Comparison of ENCODE assay signal across 8 mouse cellular contexts in the genomic region with DNA sequence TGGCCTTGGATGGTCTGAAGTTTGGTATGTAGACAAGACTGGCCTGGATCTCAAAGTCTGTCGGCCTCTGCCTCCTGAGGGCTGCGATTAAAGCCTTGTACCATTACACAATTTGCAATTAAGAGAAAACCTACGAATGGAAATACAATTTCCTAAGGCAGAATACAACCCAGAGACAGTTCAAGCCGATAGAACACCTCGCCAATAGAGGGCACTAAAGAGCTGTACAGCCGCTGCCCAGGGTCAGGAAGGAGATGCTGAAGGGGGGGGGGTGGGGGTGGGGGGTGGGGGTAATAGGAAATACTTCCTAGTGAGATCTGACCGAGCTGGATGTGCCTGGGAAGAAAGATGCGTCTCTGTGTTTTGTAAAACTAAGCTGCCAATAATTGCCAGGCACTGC. TPM values are rescaled to one million over a fixed set of nuclear protein-coding genes. Genes with fewer than 3 reads are reported as not detected.
DNase-seq lines count a peak whose midpoint lies in the region; ATAC-seq and TF ChIP-seq lines count a peak whose summit lies in the region.

No protein-coding gene starts in this region.

- H3K36me3 ChIP-seq in heart, adult 2 months (ENCODE audit: control insufficient read depth, insufficient read depth, low read length): peaks cover 3% of the 10 kb centered on the region
- peaks cover 11% of the 10 kb centered on the region for H3K36me3 ChIP-seq in heart, embryonic 11.5 days (ENCODE audit: control insufficient read depth, insufficient read depth, low read length)
- H3K36me3 ChIP-seq in macrophage (ENCODE audit: inconsistent target): peaks cover 23% of the 10 kb centered on the region; the same call in 1 of the 2 replicates
- H3K36me3 ChIP-seq in splenic B cell, adult 2 months (ENCODE audit: control insufficient read depth, insufficient read depth, low read length, poor library complexity, severe bottlenecking): 0 out of 2 replicates have a peak, but pooled peaks cover 2% of the 10 kb centered on the region

- no peak for TF ChIP-seq EP300 in heart, adult 2 months (IDR thresholded peaks at IDR 0.05; ENCODE audit: insufficient read depth, low read depth, low read length)

- 11% methylated on average over 8 of the region's 8 CpGs for WGBS in heart, adult 2 months
- 22% methylated on average over 8 of the region's 8 CpGs for whole genome bisulfite sequencing in heart, embryonic 11.5 days (ENCODE audit: insufficient replicate concordance)
- WGBS in macrophage (ENCODE audit: missing documents): 20% methylated on average over 8 of the region's 8 CpGs

- TF ChIP-seq POLR2A in heart, adult 2 months (IDR thresholded peaks at IDR 0.05; ENCODE audit: insufficient read depth, low read depth, low read length): no peak

- no peaks in the 10 kb centered on the region for H3K4me1 ChIP-seq in heart, adult 2 months (ENCODE audit: control insufficient read depth, insufficient read depth, low read length)
- H3K4me1 ChIP-seq in heart, embryonic 11.5 days (ENCODE audit: control insufficient read depth, insufficient read depth, low read length): no peaks in the 10 kb centered on the region

- intact Hi-C loops in heart, adult 2 months (cut with DNase I): loop anchor here (1.0 to 5.0 kb wide), 3 partner anchors 56 to 280 kb away; partner anchors contain the start of genes Clip1 and Denr

- peak; percentile 57 to 70 for DNase-seq in heart, adult 2 months
- DNase-seq in brain, adult 2 months (ENCODE audit: low read depth, low spot score): peak; percentile 85
- peak; percentile 80 for DNase-seq in gastrocnemius, adult 18-20 months (ENCODE audit: low spot score)
- DNase-seq in kidney, postnatal 14 days: peak; percentile 79
- peak; percentile 84 for DNase-seq in splenic B cell, adult 2 months (ENCODE audit: low read depth, low spot score)

- no peak overlapping the region for H3K4me2 ChIP-seq in heart, embryonic 11.5 days

- no peak overlapping the region for H3K27ac ChIP-seq in heart, adult 2 months
- no peak overlapping the region for H3K27ac ChIP-seq in heart, embryonic 11.5 days (ENCODE audit: low read depth, low read length)
- peak overlapping the region; percentile 84 for H3K27ac ChIP-seq in macrophage

- peak; percentile 68 for TF ChIP-seq CTCF in heart, adult 2 months (IDR thresholded peaks at IDR 0.05)

- no peak for ATAC-seq in heart, embryonic 11.5 days (replicated peaks; ENCODE audit: insufficient number of reproducible peaks, low FRiP score, low TSS enrichment)
- peak; percentile 51 for ATAC-seq in CD4-positive, CD25-positive, alpha-beta regulatory T cell, adult 4 months

- H3K9ac ChIP-seq in heart, adult 2 months (ENCODE audit: low read depth, low read length): no peak overlapping the region
- H3K9ac ChIP-seq in heart, embryonic 11.5 days (ENCODE audit: low read depth, low read length): no peak overlapping the region

- no peaks in the 10 kb centered on the region for H3K9me3 ChIP-seq in heart, embryonic 11.5 days (replicated peaks; ENCODE audit: control insufficient read depth, low read length)

- H3K79me2 ChIP-seq in heart, adult 2 months (replicated peaks; ENCODE audit: control insufficient read depth, insufficient read depth, low read length): 0 out of 2 replicates have a peak, but pooled peaks cover 1% of the 10 kb centered on the region
- H3K79me2 ChIP-seq in macrophage (ENCODE audit: inconsistent target): no peaks in the 10 kb centered on the region

- no peak overlapping the region for H3K4me3 ChIP-seq in heart, adult 2 months
- H3K4me3 ChIP-seq in heart, embryonic 11.5 days (ENCODE audit: low read depth, low read length): no peak overlapping the region
- no peak overlapping the region for H3K4me3 ChIP-seq in macrophage (ENCODE audit: inconsistent target)

- H3K27me3 ChIP-seq in heart, adult 2 months (ENCODE audit: control insufficient read depth, insufficient read depth, low read length): no peaks in the 10 kb centered on the region
- no peaks in the 10 kb centered on the region for H3K27me3 ChIP-seq in heart, embryonic 11.5 days (ENCODE audit: control insufficient read depth, insufficient read depth, low read length)
- H3K27me3 ChIP-seq in splenic B cell, adult 2 months (ENCODE audit: control insufficient read depth, insufficient read depth, low read length, poor library complexity, severe bottlenecking): no peaks in the 10 kb centered on the region

RNA-seq across cellular contexts. Expression of gene Vps33a, which starts 53.8 kb away (rescaled TPM):
- 10 to 100 TPM; 26.2 to 32.1 TPM for total RNA-seq in heart, adult 2 months (2021)
- polyA plus RNA-seq in heart, adult 2 months (2012; rRNA removed): 13.0 and 19.9 TPM in 2 replicates
- 22.0 and 22.4 TPM in 2 replicates for polyA plus RNA-seq in heart, embryonic 11.5 days (2014; fragmentation: Nextera tagmentation; extraction: Ambion mirVana)
- 10 to 100 TPM; 38.3 to 53.6 TPM for polyA plus RNA-seq in CD4-positive, CD25-positive, alpha-beta regulatory T cell, adult 4 months (2017; shearing (Covaris generic))
- total RNA-seq in gastrocnemius, adult 18-20 months (2021): 10 to 100 TPM; 32.1 to 39.9 TPM
- 100 to 1,000 TPM in 14 of 26 experiments, 10 to 100 TPM in 12; 49.4 to 164 (median 106) TPM for total RNA-seq in macrophage (2018; cell fraction: chromatin; rRNA removed)
- total RNA-seq in macrophage (2018; cell fraction: cytosol; rRNA removed): 100 to 1,000 TPM in 5 of 26 experiments, 10 to 100 TPM in 21; 54.3 to 120 (median 88.9) TPM
- total RNA-seq in macrophage (2018; cell fraction: nucleus; rRNA removed): 100 to 1,000 TPM in 12 of 26 experiments, 10 to 100 TPM in 14; 51.6 to 146 (median 96.4) TPM
- 67.1 to 83.9 TPM (median 76.7 TPM) in 3 replicates for polyA plus RNA-seq in macrophage (2018)

RNA-seq across cellular contexts. Expression of gene Clip1, which starts 57.8 kb away (rescaled TPM):
- total RNA-seq in heart, adult 2 months (2021): 100 to 1,000 TPM; 156 to 195 TPM
- 77.2 and 107 TPM in 2 replicates for polyA plus RNA-seq in heart, adult 2 months (2012; rRNA removed)
- 45.2 TPM in 2 replicates for polyA plus RNA-seq in heart, embryonic 11.5 days (2014; fragmentation: Nextera tagmentation; extraction: Ambion mirVana)
- 10 to 100 TPM; 48.4 to 51.4 TPM for polyA plus RNA-seq in CD4-positive, CD25-positive, alpha-beta regulatory T cell, adult 4 months (2017; shearing (Covaris generic))
- 100 to 1,000 TPM; 326 to 336 TPM for total RNA-seq in gastrocnemius, adult 18-20 months (2021)
- 100 to 1,000 TPM in 24 of 26 experiments, 10 to 100 TPM in 2; 67.9 to 242 (median 166) TPM for total RNA-seq in macrophage (2018; cell fraction: chromatin; rRNA removed)
- 10 to 100 TPM; 39.8 to 66.1 (median 53.8) TPM for total RNA-seq in macrophage (2018; cell fraction: cytosol; rRNA removed)
- total RNA-seq in macrophage (2018; cell fraction: nucleus; rRNA removed): 100 to 1,000 TPM in 10 of 26 experiments, 10 to 100 TPM in 16; 58.0 to 166 (median 93.6) TPM
- polyA plus RNA-seq in macrophage (2018): 40.2 to 65.1 TPM (median 40.4 TPM) in 3 replicates
